Mouse (Mus musculus) liver, adult 2 months (tissue): Measurements from ENCODE around the gene Slc2a9.

Experiments used
- CTCF ChIP-seq: fragments of 200-500 bp; IDR thresholded peaks from 2 replicates; pipeline ENCODE4 v1.5.1; 2011; ENCODE audit warnings: low read depth, low read length, control low read depth
- POLR2A ChIP-seq: fragments of 200-500 bp; IDR thresholded peaks from 2 replicates; pipeline ENCODE4 v1.6.1; 2011; ENCODE audit warnings: low read length, control low read depth; ENCODE audit not compliant: insufficient read depth; ENCODE audit errors: extremely low read depth

DNA sequence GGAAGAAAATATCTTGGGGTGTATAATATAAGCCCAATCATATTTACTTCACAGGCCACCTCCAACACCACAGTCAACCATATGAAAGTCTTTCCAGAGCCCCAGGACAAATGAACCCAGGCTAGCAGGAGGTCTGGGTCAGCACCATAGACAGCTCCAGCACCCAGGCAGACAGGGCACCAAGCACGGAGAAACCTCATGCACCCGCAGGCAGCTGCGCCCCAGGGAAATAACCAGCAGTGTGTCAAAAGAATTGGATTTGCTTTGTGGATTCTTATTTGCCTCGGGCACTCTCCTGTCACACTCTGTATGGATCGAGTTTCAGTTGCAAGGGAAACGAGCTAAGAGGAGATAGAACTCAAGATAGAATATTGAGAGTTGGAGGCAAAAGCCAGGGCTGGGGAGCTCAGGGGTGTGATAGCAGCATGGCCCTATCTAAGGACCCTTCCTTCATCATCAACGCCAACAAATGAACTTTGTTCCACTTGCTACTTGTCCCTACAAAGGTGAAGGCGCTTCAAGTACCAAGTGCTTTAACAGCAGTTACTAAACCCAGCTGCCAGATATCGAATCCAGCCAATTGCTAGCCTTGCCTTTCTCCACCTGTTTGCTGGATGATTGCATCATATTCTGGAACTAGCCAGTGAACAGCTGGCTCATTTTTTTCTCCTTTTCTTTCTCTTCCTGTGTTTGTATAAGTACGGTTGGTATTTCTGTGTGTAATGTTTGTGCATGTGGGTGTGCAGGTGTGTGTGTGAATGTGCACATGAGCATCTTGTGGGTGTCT lies 156.1 kb downstream of the Slc2a9 start:
- TF ChIP-seq CTCF (no peak), POLR2A (no peak)
